Mouse (Mus musculus) megakaryocyte, embryonic 14.5 days (primary cell): ENCODE results near the gene Dpp6.

Source experiments
- FLI1 ChIP-seq: IDR thresholded peaks from 2 replicates; pipeline ENCODE4 v1.6.1; 2012; ENCODE audit warnings: low read length, inconsistent platforms, mixed read lengths
- GATA1 ChIP-seq: IDR thresholded peaks from 3 replicates; pipeline ENCODE4 v1.6.1; 2012; ENCODE audit warnings: mixed read lengths, low read length, inconsistent platforms, borderline replicate concordance

DNA sequence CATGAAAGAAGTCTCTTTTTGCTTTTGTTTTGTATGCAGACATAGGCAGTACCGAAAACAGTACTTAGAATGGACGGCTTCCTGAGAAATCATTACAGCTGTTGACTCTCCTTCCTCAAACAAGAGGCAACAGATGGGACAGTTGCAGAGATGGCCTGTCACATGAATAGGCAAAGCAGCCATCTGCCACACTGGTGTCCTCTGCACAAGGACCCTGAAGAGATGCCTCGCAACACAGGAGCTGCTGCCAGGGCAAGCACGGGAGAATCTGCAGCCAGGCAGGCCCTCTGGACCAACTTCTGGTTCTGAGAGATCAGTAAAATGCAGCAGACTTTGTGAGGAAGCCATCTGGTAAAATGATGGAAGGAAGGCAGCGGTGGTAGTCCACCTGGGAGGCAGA lies 950.9 kb downstream of the Dpp6 start:
- TF ChIP-seq GATA1, result no peak
- no peak for TF ChIP-seq FLI1
